ENCODE assay signal across 24 mouse cellular contexts in the genomic region with DNA sequence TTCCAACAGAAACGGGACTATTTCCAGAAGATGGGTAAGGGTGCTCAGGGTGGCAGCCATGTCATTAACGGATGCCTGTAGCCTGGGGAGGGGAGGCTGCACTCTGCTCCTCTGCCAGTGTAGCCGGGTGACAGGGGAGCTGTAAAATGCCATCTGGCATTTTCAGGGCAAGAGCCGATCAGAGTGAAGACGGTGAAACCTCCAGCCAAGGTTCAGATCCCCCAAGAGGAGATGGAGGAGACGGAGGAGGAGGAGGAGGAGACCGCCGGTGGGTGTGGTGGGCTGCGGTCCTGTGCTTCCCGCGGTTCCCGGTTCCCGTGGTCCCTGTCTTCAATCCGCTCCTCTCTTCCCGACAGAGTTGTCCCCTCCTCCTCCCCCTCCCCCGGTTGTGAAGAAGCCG. TPM values are rescaled to one million over a fixed set of nuclear protein-coding genes. Genes with fewer than 3 reads are reported as not detected.
DNase-seq lines count a peak whose midpoint lies in the region; ATAC-seq and TF ChIP-seq lines count a peak whose summit lies in the region.
"Had no signal": no experiment of that assay in that cellular context is flagged by ENCODE, and none has a peak within 500 bp of the region (broad histone marks: within the 10 kb centered on the region; RNA-seq: fewer than 3 reads in every experiment).

No protein-coding gene starts in this region.

- TF ChIP-seq POLR2A in lung, adult 2 months (IDR thresholded peaks at IDR 0.05; ENCODE audit: borderline replicate concordance, extremely low read depth, low read depth, low read length): no peak

- H3K27me3 ChIP-seq in embryonic facial prominence, embryonic 15.5 days: peaks cover 17% of the 10 kb centered on the region
- H3K27me3 ChIP-seq in neural tube, embryonic 13.5 days: peaks cover 30% of the 10 kb centered on the region
- H3K27me3 ChIP-seq: midbrain, embryonic 15.5 days had no signal

- DNase-seq in cerebellum, postnatal 14 days: peak; percentile 29 to 44
- peak; percentile 28 for DNase-seq in left cerebral cortex, postnatal 4 days
- no peak for DNase-seq in left cerebral cortex, postnatal 14 days (ENCODE audit: low spot score in 2 of 2)
- no peak for DNase-seq in adrenal gland, adult 2 months
- no peak for DNase-seq in lung, adult 2 months
- DNase-seq: cerebellum, adult 9-11 months; forebrain, postnatal 0 days; gastrocnemius, postnatal 36 days; liver; lung, adult 18-20 months; thymus, postnatal 36 days had no signal

- no peaks in the 10 kb centered on the region for H3K9me3 ChIP-seq in embryonic facial prominence, embryonic 15.5 days (replicated peaks)
- H3K9me3 ChIP-seq in neural tube, embryonic 13.5 days: no peaks in the 10 kb centered on the region
- H3K9me3 ChIP-seq: forebrain, embryonic 10.5 days; megakaryocyte, embryonic 14.5 days; midbrain, embryonic 15.5 days had no signal

- H3K36me3 ChIP-seq in embryonic facial prominence, embryonic 15.5 days: no peaks in the 10 kb centered on the region
- no peaks in the 10 kb centered on the region for H3K36me3 ChIP-seq in neural tube, embryonic 13.5 days
- H3K36me3 ChIP-seq: forebrain, embryonic 10.5 days; midbrain, embryonic 15.5 days had no signal

- H3K9ac ChIP-seq in embryonic facial prominence, embryonic 15.5 days: no peak overlapping the region
- H3K9ac ChIP-seq in neural tube, embryonic 13.5 days: no peak overlapping the region
- H3K9ac ChIP-seq: forebrain, postnatal 0 days; midbrain, embryonic 15.5 days had no signal

- no peak overlapping the region for H3K27ac ChIP-seq in embryonic facial prominence, embryonic 15.5 days (replicated peaks)
- no peak overlapping the region for H3K27ac ChIP-seq in neural tube, embryonic 13.5 days (replicated peaks)
- H3K27ac ChIP-seq: forebrain, embryonic 10.5 days; midbrain, embryonic 15.5 days had no signal

- intact Hi-C loops in left cerebral cortex, postnatal 4 days (cut with DNase I): no loop called here
- intact Hi-C loops in left cerebral cortex, postnatal 14 days (cut with DNase I): no loop called here

- no peak overlapping the region for H3K4me3 ChIP-seq in embryonic facial prominence, embryonic 15.5 days (replicated peaks)
- no peak overlapping the region for H3K4me3 ChIP-seq in neural tube, embryonic 13.5 days
- H3K4me3 ChIP-seq in lung, adult 2 months (replicated peaks; ENCODE audit: extremely low read depth, low read depth, low read length): no peak overlapping the region
- H3K4me3 ChIP-seq: forebrain, embryonic 10.5 days; megakaryocyte, embryonic 14.5 days; midbrain, embryonic 15.5 days; myocyte had no signal

- H3K4me1 ChIP-seq in embryonic facial prominence, embryonic 15.5 days: no peaks in the 10 kb centered on the region
- peaks cover 8% of the 10 kb centered on the region for H3K4me1 ChIP-seq in neural tube, embryonic 13.5 days (replicated peaks)
- no peaks in the 10 kb centered on the region for H3K4me1 ChIP-seq in lung, adult 2 months (ENCODE audit: control insufficient read depth, insufficient read depth, low read length)
- H3K4me1 ChIP-seq: forebrain, embryonic 10.5 days; midbrain, embryonic 15.5 days had no signal

- no peak for TF ChIP-seq CTCF in lung, adult 2 months (IDR thresholded peaks at IDR 0.05; ENCODE audit: insufficient read depth, low read length)

- 0 out of 2 replicates have a peak overlapping the region, but pooled peaks have one; percentile 1 for H3K4me2 ChIP-seq in embryonic facial prominence, embryonic 15.5 days (replicated peaks)
- 0 out of 2 replicates have a peak overlapping the region, but pooled peaks have one; percentile 20 for H3K4me2 ChIP-seq in neural tube, embryonic 13.5 days
- H3K4me2 ChIP-seq: midbrain, embryonic 15.5 days had no signal

- WGBS in embryonic facial prominence, embryonic 15.5 days: 30% methylated on average over 16 of the region's 17 CpGs
- WGBS in neural tube, embryonic 13.5 days: 13% methylated on average over 14 of the region's 17 CpGs
- 40% methylated on average over 17 of the region's 17 CpGs for WGBS in lung, adult 2 months

- ATAC-seq in cerebellum, adult (ENCODE audit: insufficient number of reproducible peaks, low FRiP score, low TSS enrichment): no peak
- ATAC-seq in embryonic facial prominence, embryonic 15.5 days (ENCODE audit: insufficient number of reproducible peaks, low FRiP score, low TSS enrichment, low read depth): no peak
- no peak for ATAC-seq in neural tube, embryonic 13.5 days (ENCODE audit: low read depth)
- ATAC-seq: CD4-positive, CD25-positive, alpha-beta regulatory T cell, adult 4 months; forebrain, postnatal 0 days; inflammation-experienced regulatory T-cells, adult 6 months; midbrain, embryonic 15.5 days had no signal

RNA-seq across cellular contexts. Expression of gene Smim5, which starts 16.5 kb away (rescaled TPM):
- not detected for total RNA-seq in left cerebral cortex, postnatal 4 days (2021)
- total RNA-seq in left cerebral cortex, postnatal 14 days (2021): under 1 TPM in 1 of 2 experiments, not detected in 1; 0.33 TPM
- 19.6 and 23.0 TPM in 2 replicates for polyA plus RNA-seq in embryonic facial prominence, embryonic 15.5 days (2015; fragmentation: Nextera tagmentation; extraction: Ambion mirVana)
- polyA plus RNA-seq in neural tube, embryonic 13.5 days (2015; fragmentation: Nextera tagmentation; extraction: Ambion mirVana): 0.85 and 1.7 TPM in 2 replicates
- 1 to 10 TPM in 1 of 2 experiments, under 1 TPM in 1; 0.58 to 1.3 TPM for total RNA-seq in adrenal gland, adult 2 months (2021)
- polyA plus RNA-seq in adrenal gland, adult 2 months (2012; rRNA removed): 0.86 and 0.99 TPM in 2 replicates
- polyA plus RNA-seq in lung, adult 2 months (2012; rRNA removed): 10.3 and 10.8 TPM in 2 replicates

RNA-seq across cellular contexts. Expression of gene Myo15b, which starts 25.0 kb away (rescaled TPM):
- total RNA-seq in left cerebral cortex, postnatal 4 days (2021): under 1 TPM in 1 of 2 experiments, not detected in 1; 0.28 TPM
- under 1 TPM; 0.13 to 0.17 TPM for total RNA-seq in left cerebral cortex, postnatal 14 days (2021)
- 0.54 and 0.57 TPM in 2 replicates for polyA plus RNA-seq in embryonic facial prominence, embryonic 15.5 days (2015; fragmentation: Nextera tagmentation; extraction: Ambion mirVana)
- polyA plus RNA-seq in neural tube, embryonic 13.5 days (2015; fragmentation: Nextera tagmentation; extraction: Ambion mirVana): 0.10 TPM in 1 of 2 replicates, not detected in the other
- under 1 TPM in 1 of 2 experiments, not detected in 1; 0.35 TPM for total RNA-seq in adrenal gland, adult 2 months (2021)
- 0.13 and 0.47 TPM in 2 replicates for polyA plus RNA-seq in adrenal gland, adult 2 months (2012; rRNA removed)
- 5.4 and 7.9 TPM in 2 replicates for polyA plus RNA-seq in lung, adult 2 months (2012; rRNA removed)
- total RNA-seq: adrenal gland, adult 18-20 months; forebrain, postnatal 0 days; gastrocnemius, postnatal 36 days had no signal
- polyA plus RNA-seq: CD4-positive, CD25-positive, alpha-beta regulatory T cell, adult 4 months; inflammation-experienced regulatory T-cells, adult 6 months had no signal

RNA-seq across cellular contexts. Expression of gene Smim6, which starts 28.6 kb away (rescaled TPM):
- not detected for total RNA-seq in left cerebral cortex, postnatal 4 days (2021)
- total RNA-seq in left cerebral cortex, postnatal 14 days (2021): not detected
- polyA plus RNA-seq in embryonic facial prominence, embryonic 15.5 days (2015; fragmentation: Nextera tagmentation; extraction: Ambion mirVana): 1.6 and 2.6 TPM in 2 replicates
- 0.94 and 1.2 TPM in 2 replicates for polyA plus RNA-seq in neural tube, embryonic 13.5 days (2015; fragmentation: Nextera tagmentation; extraction: Ambion mirVana)
- not detected for total RNA-seq in adrenal gland, adult 2 months (2021)
- not detected in 2 replicates for polyA plus RNA-seq in adrenal gland, adult 2 months (2012; rRNA removed)
- 8.5 and 9.1 TPM in 2 replicates for polyA plus RNA-seq in lung, adult 2 months (2012; rRNA removed)
- total RNA-seq: adrenal gland, adult 18-20 months; forebrain, postnatal 0 days; gastrocnemius, postnatal 36 days; heart, adult 8-10 months; layer of hippocampus, postnatal 10 days; left cerebral cortex, adult 8-10 months had no signal

RNA-seq across cellular contexts. Expression of gene Sap30bp, which starts 49.8 kb away (rescaled TPM):
- 10 to 100 TPM; 51.3 to 67.4 TPM for total RNA-seq in left cerebral cortex, postnatal 4 days (2021)
- total RNA-seq in left cerebral cortex, postnatal 14 days (2021): 10 to 100 TPM; 43.2 to 50.7 TPM
- polyA plus RNA-seq in embryonic facial prominence, embryonic 15.5 days (2015; fragmentation: Nextera tagmentation; extraction: Ambion mirVana): 32.9 and 38.1 TPM in 2 replicates
- polyA plus RNA-seq in neural tube, embryonic 13.5 days (2015; fragmentation: Nextera tagmentation; extraction: Ambion mirVana): 57.7 and 59.4 TPM in 2 replicates
- total RNA-seq in adrenal gland, adult 2 months (2021): 10 to 100 TPM; 31.8 to 44.5 TPM
- 31.4 and 33.8 TPM in 2 replicates for polyA plus RNA-seq in adrenal gland, adult 2 months (2012; rRNA removed)
- 18.8 and 23.0 TPM in 2 replicates for polyA plus RNA-seq in lung, adult 2 months (2012; rRNA removed)

RNA-seq across cellular contexts. Expression of gene Recql5, which starts 50.0 kb away (rescaled TPM):
- total RNA-seq in left cerebral cortex, postnatal 4 days (2021): 10 to 100 TPM; 20.4 to 22.1 TPM
- 10 to 100 TPM; 19.8 to 22.4 TPM for total RNA-seq in left cerebral cortex, postnatal 14 days (2021)
- polyA plus RNA-seq in embryonic facial prominence, embryonic 15.5 days (2015; fragmentation: Nextera tagmentation; extraction: Ambion mirVana): 21.4 and 23.9 TPM in 2 replicates
- polyA plus RNA-seq in neural tube, embryonic 13.5 days (2015; fragmentation: Nextera tagmentation; extraction: Ambion mirVana): 22.5 and 23.5 TPM in 2 replicates
- 10 to 100 TPM; 20.8 to 28.3 TPM for total RNA-seq in adrenal gland, adult 2 months (2021)
- 22.4 and 25.4 TPM in 2 replicates for polyA plus RNA-seq in adrenal gland, adult 2 months (2012; rRNA removed)
- 14.5 and 18.0 TPM in 2 replicates for polyA plus RNA-seq in lung, adult 2 months (2012; rRNA removed)

Comparison
In these comparisons a context has a peak if more than half of its experiments do, and no peak if none do; other contexts are left out.
1. DNase-seq: peak in cerebellum, postnatal 14 days (2 of 2) and left cerebral cortex, postnatal 4 days (single experiment); none in left cerebral cortex, postnatal 14 days (0 of 2), adrenal gland, adult 2 months (single experiment) and lung, adult 2 months (single experiment).